Mouse (Mus musculus): Measurements from ENCODE around the gene Dnah10. TPM values are rescaled to one million over a fixed set of nuclear protein-coding genes. Genes with fewer than 3 reads are reported as not detected.
A peak's percentile ranks its signal among the peaks of the same experiment; 100 is the strongest.

The Dnah10 gene
- polyA plus RNA-seq, 1 experiment: 0.25 TPM

GRCm38 (mm10) chr5:124862871-124863741, 138.2 kb downstream of the Dnah10 start:
- peak; percentile 51 for DNase-seq
- H3K27ac ChIP-seq (ENCODE audit: insufficient read depth, low read depth, low read length): no peak overlapping the region
- H3K4me1 ChIP-seq (ENCODE audit: control insufficient read depth, insufficient read depth, low read length): peaks cover 6% of the 10 kb centered on the region; the same call in 1 of the 2 replicates
- under 1% methylated on average over 84 of the region's 88 CpGs for WGBS
- peak overlapping the region; percentile 90 for H3K4me3 ChIP-seq (ENCODE audit: insufficient read depth, low read depth, low read length)
- TF ChIP-seq CTCF (conservative IDR thresholded peaks at IDR 0.05; ENCODE audit: insufficient read depth, insufficient read length, low read depth, low read length) (no peak), POLR2A (IDR thresholded peaks at IDR 0.05; ENCODE audit: low read depth, low read length) (no peak)
- no peaks in the 10 kb centered on the region for H3K27me3 ChIP-seq (replicated peaks; ENCODE audit: control insufficient read depth, insufficient read depth, low read length)
- no peaks in the 10 kb centered on the region for H3K36me3 ChIP-seq (ENCODE audit: control insufficient read depth, insufficient read depth, low read length)

DNA sequence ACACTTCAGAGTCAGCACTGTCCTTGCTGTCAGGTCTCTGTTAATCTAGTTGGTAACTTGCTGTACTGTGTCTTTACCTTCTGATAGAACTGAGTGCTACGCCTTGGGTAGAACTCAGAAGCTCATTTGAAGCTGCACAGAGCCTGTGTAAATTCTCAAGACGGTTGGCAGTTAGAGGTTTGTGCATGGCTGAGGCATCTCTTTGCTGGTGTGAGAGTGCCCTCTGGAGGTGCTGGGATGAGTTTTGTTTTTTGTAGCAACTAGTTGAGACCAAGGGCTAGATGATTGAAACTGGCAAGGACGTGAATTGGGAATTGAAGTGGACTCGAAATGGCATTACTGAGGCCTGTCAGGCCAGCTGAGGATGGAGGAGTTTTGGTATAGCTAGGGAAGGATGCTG, 144.1 kb downstream of the Dnah10 start:
- H3K4me3 ChIP-seq (ENCODE audit: insufficient read depth, low read depth, low read length): no peak overlapping the region
- 35% methylated on average over 4 of the region's 4 CpGs for WGBS
- H3K4me1 ChIP-seq (ENCODE audit: control insufficient read depth, insufficient read depth, low read length): 0 out of 2 replicates have a peak, but pooled peaks cover 2% of the 10 kb centered on the region
- H3K27me3 ChIP-seq (replicated peaks; ENCODE audit: control insufficient read depth, insufficient read depth, low read length): no peaks in the 10 kb centered on the region
- H3K27ac ChIP-seq (ENCODE audit: insufficient read depth, low read depth, low read length): no peak overlapping the region
- H3K36me3 ChIP-seq (ENCODE audit: control insufficient read depth, insufficient read depth, low read length): no peaks in the 10 kb centered on the region
- peak; percentile 78 for TF ChIP-seq CTCF (conservative IDR thresholded peaks at IDR 0.05; ENCODE audit: insufficient read depth, insufficient read length, low read depth, low read length)
- TF ChIP-seq POLR2A (IDR thresholded peaks at IDR 0.05; ENCODE audit: low read depth, low read length): no peak
- DNase-seq: peak; percentile 70

GRCm38 (mm10) chr5:124872033-124872432, 147.1 kb downstream of the Dnah10 start:
- DNase-seq: peak; percentile 55
- 32% methylated on average over 2 of the region's 2 CpGs for WGBS
- Histone ChIP-seq H3K4me3 (ENCODE audit: insufficient read depth, low read depth, low read length) (no peak overlapping the region), H3K27ac (ENCODE audit: insufficient read depth, low read depth, low read length) (no peak overlapping the region), H3K4me1 (ENCODE audit: control insufficient read depth, insufficient read depth, low read length) (0 out of 2 replicates have a peak, but pooled peaks cover 2% of the 10 kb centered on the region), H3K27me3 (replicated peaks; ENCODE audit: control insufficient read depth, insufficient read depth, low read length) (no peaks in the 10 kb centered on the region), H3K36me3 (ENCODE audit: control insufficient read depth, insufficient read depth, low read length) (no peaks in the 10 kb centered on the region; the same call in 1 of the 2 replicates)
- no peak for TF ChIP-seq CTCF (conservative IDR thresholded peaks at IDR 0.05; ENCODE audit: insufficient read depth, insufficient read length, low read depth, low read length)
- TF ChIP-seq POLR2A (IDR thresholded peaks at IDR 0.05; ENCODE audit: low read depth, low read length): no peak

DNA sequence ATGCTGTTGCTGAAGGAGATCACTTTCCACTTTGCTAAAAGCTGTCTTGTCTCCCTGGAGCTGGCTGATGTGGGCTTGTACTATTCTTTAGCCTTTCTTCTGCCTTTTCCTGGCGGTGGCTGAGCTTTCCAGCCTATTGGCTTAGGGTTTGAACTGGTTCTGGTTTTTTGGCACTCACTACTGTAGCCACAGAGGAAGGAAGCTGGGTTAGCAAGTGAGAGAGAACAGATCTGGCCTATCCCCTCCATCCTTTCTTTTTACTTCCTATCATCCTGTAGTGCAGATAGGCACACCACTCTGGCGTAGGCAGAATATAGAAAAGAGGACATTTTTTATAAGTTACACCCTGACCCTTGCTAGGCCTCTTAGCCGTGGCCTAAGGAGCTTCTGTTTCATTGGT, 148.2 kb downstream of the Dnah10 start:
- H3K4me3 ChIP-seq (ENCODE audit: insufficient read depth, low read depth, low read length): no peak overlapping the region
- no peak overlapping the region for H3K27ac ChIP-seq (ENCODE audit: insufficient read depth, low read depth, low read length)
- no peaks in the 10 kb centered on the region for H3K27me3 ChIP-seq (replicated peaks; ENCODE audit: control insufficient read depth, insufficient read depth, low read length)
- 0 out of 2 replicates have a peak, but pooled peaks cover 2% of the 10 kb centered on the region for H3K4me1 ChIP-seq (ENCODE audit: control insufficient read depth, insufficient read depth, low read length)
- no peaks in the 10 kb centered on the region; the same call in 1 of the 2 replicates for H3K36me3 ChIP-seq (ENCODE audit: control insufficient read depth, insufficient read depth, low read length)
- no peak for DNase-seq
- TF ChIP-seq POLR2A (IDR thresholded peaks at IDR 0.05; ENCODE audit: low read depth, low read length) (no peak), CTCF (conservative IDR thresholded peaks at IDR 0.05; ENCODE audit: insufficient read depth, insufficient read length, low read depth, low read length) (no peak)
- WGBS: 76% methylated on average over 3 of the region's 3 CpGs

DNA sequence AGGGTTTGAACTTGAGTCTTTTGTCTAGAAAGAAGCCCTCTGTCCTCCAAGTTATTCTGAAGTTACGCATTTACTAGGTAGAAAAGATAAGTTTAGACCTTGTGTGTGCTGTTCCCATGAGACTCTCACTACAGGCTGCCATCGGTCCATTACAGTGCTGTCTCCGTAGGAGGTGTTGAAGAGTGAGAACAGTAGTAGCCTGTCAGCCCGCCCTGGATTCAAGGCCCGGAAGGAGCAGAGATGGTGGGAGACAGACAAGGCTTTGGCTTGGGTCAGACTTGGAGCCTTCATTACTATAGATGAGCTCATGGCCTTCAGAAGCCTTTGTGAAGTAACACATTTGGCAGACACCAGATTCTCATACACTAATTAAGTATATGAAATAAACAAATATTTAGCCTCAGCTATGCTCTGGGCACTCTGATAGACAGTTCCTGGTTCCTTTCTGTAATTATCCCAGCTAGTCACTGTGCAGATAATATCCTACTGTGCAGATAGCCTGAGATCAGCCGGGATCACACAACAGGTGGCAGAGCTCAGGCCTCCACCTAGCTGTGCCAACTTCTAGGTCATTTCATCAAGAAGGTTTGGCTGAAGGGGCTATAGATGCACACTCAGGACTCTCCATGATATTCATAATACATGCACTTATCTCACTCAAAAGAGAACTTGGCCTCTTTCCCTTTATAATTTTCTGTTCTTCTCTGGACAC, 149.2 kb downstream of the Dnah10 start:
- no peak overlapping the region for H3K4me3 ChIP-seq (ENCODE audit: insufficient read depth, low read depth, low read length)
- 0 out of 2 replicates have a peak, but pooled peaks cover 2% of the 10 kb centered on the region for H3K4me1 ChIP-seq (ENCODE audit: control insufficient read depth, insufficient read depth, low read length)
- no peaks in the 10 kb centered on the region; the same call in 1 of the 2 replicates for H3K36me3 ChIP-seq (ENCODE audit: control insufficient read depth, insufficient read depth, low read length)
- 85% methylated on average over 6 of the region's 6 CpGs for WGBS
- no peaks in the 10 kb centered on the region for H3K27me3 ChIP-seq (replicated peaks; ENCODE audit: control insufficient read depth, insufficient read depth, low read length)
- TF ChIP-seq POLR2A (IDR thresholded peaks at IDR 0.05; ENCODE audit: low read depth, low read length) (no peak), CTCF (conservative IDR thresholded peaks at IDR 0.05; ENCODE audit: insufficient read depth, insufficient read length, low read depth, low read length) (no peak)
- H3K27ac ChIP-seq (ENCODE audit: insufficient read depth, low read depth, low read length): no peak overlapping the region
- no peak for DNase-seq

GRCm38 (mm10) chr5:124879251-124879650, 154.4 kb downstream of the Dnah10 start:
- Histone ChIP-seq H3K36me3 (ENCODE audit: control insufficient read depth, insufficient read depth, low read length) (no peaks in the 10 kb centered on the region; the same call in 1 of the 2 replicates), H3K4me1 (ENCODE audit: control insufficient read depth, insufficient read depth, low read length) (no peaks in the 10 kb centered on the region), H3K27ac (ENCODE audit: insufficient read depth, low read depth, low read length) (no peak overlapping the region), H3K27me3 (replicated peaks; ENCODE audit: control insufficient read depth, insufficient read depth, low read length) (no peaks in the 10 kb centered on the region), H3K4me3 (ENCODE audit: insufficient read depth, low read depth, low read length) (no peak overlapping the region)
- TF ChIP-seq CTCF (conservative IDR thresholded peaks at IDR 0.05; ENCODE audit: insufficient read depth, insufficient read length, low read depth, low read length) (no peak), POLR2A (IDR thresholded peaks at IDR 0.05; ENCODE audit: low read depth, low read length) (no peak)
- no peak for DNase-seq
- 85% methylated on average over 4 of the region's 4 CpGs for WGBS

GRCm38 (mm10) chr5:124879801-124880200, 154.9 kb downstream of the Dnah10 start:
- 82% methylated on average over 6 of the region's 6 CpGs for WGBS
- no peak overlapping the region for H3K4me3 ChIP-seq (ENCODE audit: insufficient read depth, low read depth, low read length)
- no peaks in the 10 kb centered on the region; the same call in 1 of the 2 replicates for H3K36me3 ChIP-seq (ENCODE audit: control insufficient read depth, insufficient read depth, low read length)

More at GRCm38 (mm10) chr5:124879801-124880200, 154.9 kb downstream of the Dnah10 start:
- TF ChIP-seq POLR2A (IDR thresholded peaks at IDR 0.05; ENCODE audit: low read depth, low read length): no peak
- TF ChIP-seq CTCF (conservative IDR thresholded peaks at IDR 0.05; ENCODE audit: insufficient read depth, insufficient read length, low read depth, low read length): no peak
- Histone ChIP-seq H3K27ac (ENCODE audit: insufficient read depth, low read depth, low read length) (no peak overlapping the region), H3K4me1 (ENCODE audit: control insufficient read depth, insufficient read depth, low read length) (no peaks in the 10 kb centered on the region), H3K27me3 (replicated peaks; ENCODE audit: control insufficient read depth, insufficient read depth, low read length) (no peaks in the 10 kb centered on the region)
- no peak for DNase-seq
